Mouse (Mus musculus): ENCODE results near the gene Tgif1. TPM values are rescaled to one million over a fixed set of nuclear protein-coding genes. Genes with fewer than 3 reads are reported as not detected.
A peak's percentile ranks its signal among the peaks of the same experiment; 100 is the strongest.

Gene Tgif1
- 1 to 10 TPM; 3.8 to 4.4 TPM for total RNA-seq (2021)
- long read RNA-seq, experiment 1, partial matches to known transcripts = 0 of 1 reads
- long read RNA-seq, experiment 1, other reads (novel, unspliced or antisense) = 1 of 1 reads
- long read RNA-seq, experiment 2, partial matches to known transcripts = 0 of 5 reads
- long read RNA-seq, experiment 2, other reads (novel, unspliced or antisense) = 2 of 5 reads

DNA sequence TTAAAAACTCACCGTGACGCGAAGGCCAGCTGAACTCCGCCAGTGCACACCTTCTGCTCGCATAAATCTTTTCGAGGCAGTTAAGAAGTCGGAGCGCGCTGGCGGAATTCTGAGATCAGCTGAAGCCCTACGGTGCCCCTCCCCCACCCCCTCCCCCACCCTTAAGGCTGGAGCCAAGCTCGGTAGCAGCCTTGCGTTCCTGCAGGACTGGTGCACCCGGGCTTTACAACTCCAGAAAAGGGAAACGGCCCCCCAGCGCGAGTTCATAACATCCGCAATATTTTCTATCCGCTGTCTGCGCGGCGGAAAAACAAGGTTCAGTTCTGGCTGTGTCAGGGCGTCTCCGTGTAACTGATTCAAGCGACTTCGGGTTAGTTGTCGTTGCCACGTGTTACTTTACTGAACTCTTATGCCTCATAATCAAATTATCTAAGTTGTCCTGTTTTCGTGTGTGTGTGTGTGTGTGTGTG, at the start of gene Tgif1:
TSS of gene Tgif1 (minus strand) at position 111 of the 470 bp plus-strand sequence.
- peak; percentile 48 for DNase-seq

DNA sequence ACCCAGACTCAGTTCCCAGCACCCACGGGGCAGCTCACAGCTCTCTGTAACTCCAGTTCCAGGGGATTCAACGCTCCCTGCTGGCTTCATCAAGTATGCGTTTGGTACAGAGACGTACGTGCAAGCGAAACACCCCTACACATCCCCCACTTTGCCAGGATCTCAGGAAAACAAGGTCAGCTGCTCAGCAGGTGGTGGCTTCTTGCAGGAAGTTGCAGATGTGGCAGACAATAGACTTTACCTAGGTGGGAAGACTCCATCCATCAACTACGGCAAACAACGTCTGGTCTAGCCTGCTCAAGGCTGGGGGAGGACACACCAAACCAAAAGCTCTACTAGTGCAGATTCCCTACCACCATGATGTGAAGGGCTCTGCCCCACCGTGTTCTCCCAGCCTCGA, 47.3 kb upstream of the Tgif1 start:
- no peak for DNase-seq

DNA sequence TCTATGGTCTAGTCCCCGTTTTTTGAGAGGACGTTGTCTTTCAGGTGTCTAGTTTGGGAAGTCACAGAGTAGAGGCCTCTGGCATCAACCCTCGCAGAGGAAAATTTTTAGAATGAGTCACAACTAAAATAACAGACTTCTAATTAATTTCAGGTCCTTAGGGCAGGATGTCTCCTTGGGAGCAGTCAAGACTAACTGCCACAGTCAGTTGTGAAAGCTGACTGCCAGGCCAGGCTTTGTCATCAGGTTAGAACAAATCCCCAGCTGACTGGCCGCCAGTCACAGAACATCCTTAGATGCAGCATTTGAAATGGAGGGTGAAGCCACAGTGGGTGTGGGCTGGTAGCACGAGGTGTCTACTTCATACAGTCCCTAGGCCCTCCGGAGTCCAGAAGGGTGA, 46.3 kb upstream of the Tgif1 start:
- no peak for DNase-seq

DNA sequence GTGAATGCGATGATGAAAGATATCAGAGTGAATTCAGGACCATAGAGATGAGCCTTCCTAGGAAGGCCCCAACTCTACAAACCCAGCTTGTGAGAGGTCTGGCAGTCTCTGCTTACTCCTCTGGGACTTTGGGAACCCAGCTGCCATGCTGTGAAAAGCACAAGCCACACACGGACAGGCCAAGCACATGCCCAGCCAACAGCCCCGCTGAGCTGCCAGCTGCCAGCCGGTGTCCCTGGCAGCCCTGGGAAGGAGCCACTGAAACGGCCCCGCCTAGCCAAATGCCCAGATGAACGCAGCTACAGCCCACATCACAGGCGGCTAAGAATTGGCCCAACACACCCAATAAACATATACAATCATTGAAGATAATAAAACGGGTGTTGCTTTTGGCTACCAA, 41.5 kb upstream of the Tgif1 start:
- DNase-seq = peak; percentile 72

DNA sequence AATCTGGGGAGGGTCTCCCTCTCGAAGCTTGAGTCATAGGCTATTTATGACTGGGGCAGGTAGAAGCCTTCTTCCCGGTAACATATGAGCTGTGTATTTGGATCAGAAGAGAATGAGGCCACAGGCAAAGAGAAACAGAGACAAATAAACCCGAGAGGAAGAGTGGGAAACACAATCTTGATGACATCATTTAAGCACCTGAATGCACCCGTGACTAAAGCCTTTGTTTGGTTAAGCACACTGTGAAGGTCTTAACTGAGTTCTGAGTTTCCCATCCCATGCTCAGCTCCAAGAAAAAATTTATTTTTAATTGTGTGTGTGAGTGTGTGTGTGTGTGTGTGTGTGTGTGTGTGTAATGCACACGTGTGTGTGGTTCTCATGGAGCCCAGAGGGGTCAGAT, 39.8 kb upstream of the Tgif1 start:
- DNase-seq = no peak

DNA sequence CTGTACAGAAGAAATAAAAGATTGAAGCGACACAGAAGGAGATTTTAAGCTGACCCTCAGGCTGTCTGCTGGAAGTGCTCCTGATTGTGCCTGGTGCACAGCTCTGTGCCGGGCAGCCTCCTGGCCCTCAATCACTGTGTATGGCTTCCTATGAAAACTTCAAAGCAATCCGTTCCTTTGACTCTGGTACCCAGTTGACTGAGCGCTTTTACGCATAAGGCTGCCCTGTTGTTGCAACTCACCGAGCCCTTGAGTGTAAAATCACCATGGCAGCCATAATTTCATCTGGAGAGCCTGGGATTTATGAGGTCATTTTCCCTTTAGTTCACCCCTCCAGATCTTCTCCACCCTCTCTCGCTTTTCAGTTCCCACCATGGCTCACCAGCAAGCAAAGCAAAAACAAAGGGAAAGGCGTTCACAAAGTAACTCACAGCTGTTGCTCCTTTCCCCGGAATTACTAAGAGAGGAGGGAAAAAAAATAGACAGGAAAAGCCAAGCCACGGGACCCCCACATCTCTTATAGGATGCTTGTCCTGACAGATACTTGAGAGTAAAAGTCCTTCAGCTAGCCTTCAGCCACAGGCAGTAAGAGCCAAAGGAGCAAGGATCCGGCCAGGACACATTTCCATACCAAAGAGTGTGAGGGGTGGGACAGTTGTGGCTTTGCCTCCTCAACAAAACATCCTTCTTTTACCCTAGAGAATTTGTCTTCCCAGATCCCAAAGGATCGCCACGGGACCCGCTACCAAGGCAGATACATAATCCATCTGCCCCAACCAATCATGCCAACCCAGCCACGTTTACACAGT, 39.1 kb upstream of the Tgif1 start:
- DNase-seq = no peak

DNA sequence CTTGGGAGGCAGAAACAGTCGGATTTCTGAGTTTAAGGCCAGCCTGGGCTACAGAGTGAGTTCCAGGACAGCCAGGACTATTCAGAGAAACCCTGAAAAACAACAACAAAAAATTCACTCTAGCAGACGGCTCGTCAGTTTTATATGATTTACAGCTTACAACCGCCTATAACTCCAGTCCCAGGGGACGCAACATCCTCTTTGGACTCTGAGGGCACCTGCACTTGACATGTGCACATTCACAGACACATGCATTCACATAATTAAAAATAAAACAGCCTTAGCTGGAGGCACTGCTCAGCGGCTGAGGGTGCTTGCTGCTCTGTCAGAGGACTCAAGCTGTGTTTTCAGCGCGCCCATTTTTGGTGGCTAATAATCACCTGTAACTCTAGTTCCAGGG, 37.2 kb upstream of the Tgif1 start:
- no peak for DNase-seq

DNA sequence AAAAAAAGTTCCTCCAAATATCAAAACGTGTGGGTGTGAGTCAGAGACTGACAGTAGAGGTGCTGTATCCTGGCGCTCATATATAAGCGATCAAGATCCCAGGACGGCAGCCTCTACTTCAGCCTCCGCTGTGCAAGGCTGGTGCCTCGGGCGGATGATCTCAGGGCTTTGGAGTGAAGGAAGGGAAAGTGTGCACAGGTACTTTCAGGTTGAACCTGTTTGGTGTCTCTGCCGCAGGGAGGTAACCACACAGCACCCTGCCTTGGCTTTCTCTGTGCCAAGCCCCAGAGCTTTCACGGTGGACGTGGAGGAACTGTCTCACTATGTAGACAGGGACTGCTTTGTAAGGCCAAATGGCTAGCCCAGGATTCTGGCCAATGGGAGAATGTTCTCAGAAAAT, 35.3 kb upstream of the Tgif1 start:
- no peak for DNase-seq

DNA sequence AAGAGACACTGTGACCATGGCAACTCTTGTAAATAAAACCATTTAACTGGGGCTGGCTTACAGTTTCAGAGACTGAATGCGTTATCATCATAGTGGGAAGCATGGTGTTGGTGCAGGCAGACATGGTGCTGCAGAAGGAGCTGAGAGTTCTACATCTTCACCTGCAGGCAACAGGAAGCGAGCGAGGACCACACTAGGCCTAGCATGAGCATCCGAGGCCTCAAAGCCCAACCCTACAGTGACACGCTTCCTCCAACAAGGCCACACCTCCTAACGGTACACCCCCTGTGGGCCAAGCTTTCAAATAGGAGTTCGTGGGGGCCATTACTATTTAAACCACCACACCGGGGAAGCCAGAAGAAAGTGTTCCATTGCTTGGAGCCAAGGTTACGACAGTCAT, 34.5 kb upstream of the Tgif1 start:
- no peak for DNase-seq

DNA sequence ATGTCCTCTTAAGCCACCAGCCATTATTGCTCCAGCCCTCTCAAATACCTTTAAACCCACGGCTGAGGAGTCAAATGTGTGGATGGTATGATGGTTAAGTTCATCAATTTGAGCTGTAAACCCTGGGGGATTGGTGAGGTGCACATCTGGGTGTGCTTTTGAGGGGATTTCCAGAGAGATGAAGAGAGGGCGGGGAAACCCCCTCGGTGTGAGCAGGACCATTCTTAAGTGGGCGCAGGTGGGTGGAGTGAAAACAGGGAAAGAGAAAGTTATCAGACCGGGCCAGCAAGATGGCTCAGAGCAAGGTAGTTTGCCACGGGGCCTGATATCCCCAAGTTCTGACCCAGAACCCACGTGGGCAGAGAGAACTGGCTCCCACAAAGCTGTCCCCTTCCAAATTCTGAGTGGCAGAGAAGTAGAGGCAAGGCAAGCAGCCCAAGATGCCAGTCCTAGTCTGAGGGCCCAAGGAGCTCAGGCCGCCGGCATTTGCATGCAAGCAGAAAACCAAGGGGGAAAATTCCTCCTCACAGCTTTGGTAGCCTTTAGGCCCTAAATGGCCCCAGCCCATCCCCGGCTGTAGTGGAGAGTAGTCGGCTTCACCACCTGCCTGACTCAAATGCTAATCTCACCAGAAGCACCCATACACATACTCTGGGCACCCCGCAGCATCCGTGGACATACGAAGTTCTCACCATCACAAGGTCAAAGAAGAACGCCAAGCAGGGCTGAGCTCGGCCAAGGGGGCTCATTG, 33.5 kb upstream of the Tgif1 start:
- no peak for DNase-seq

DNA sequence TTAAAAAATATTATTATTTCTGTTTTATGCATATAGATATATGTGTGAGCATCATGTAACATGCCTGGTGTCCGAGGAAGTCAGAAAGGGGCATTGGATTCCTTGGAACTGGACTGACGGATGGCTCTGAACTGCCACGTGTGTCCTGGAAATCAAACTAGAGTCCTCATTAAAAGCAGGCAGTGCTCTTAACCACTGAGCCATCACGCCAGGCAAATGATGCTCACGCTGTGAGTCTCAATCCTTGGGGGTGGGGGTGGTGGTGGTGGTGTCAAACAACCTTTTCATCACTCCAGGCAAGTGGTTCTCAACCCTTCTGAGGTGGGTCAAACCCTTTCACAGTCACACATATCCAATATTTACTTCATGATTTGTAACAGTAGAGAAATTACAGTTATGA, 32.5 kb upstream of the Tgif1 start:
- no peak for DNase-seq

DNA sequence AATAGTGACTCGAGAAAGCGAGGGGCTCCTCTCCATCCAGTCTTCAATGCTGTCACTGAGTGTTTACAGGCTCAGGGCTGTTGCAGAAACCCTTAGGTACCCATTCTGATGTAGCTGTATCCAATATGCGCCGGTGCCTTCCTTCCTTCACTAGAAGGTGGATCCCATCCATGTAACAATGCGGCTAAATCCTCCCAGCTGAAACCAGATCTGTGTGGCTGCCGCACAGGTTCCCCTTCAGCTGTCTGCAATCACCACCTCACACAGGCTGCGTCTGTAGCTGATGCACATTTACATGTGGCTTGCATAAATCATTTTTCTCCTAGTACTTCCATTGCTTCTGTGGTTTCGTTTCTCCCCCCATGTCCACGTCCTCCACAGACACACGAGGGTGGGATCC, 28.6 kb upstream of the Tgif1 start:
- no peak for DNase-seq

DNA sequence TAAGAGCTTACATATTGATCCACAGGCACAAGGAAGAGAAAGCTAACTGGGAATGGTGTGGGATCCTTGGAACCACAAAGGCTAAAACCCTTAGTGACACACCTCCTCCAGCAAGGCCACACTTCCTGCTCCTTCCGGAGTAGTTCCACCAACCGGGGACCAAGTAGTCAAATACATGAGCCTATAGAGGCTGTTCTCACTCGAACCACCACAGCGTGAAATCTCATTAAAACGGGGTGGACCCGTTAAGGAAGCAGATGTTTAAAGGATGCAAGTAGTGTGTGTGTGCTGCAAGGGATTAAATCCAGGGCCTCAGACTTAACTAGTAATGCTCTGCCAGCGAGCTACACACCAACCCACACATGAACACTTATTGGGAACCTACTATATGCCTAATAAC, 27.8 kb upstream of the Tgif1 start:
- no peak for DNase-seq

DNA sequence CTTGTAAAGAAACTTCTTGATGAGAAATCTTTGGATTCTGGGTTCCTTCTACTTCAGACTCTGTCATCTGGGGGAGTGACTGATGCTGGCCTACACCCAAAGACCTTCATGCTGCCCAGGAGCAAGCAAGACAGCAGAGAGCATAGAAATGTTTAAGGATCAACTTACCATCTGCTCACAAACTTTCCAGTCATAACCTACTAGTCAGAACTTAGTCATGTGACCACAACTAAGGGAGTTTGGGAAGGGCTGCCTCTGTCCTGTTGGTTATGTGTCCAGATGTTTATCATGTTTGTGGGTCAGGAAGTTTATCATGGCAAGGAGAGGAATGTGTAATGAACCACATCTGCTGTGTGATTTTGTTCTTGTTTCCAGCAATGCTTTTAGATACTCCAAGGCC, 24.9 kb upstream of the Tgif1 start:
- no peak for DNase-seq

DNA sequence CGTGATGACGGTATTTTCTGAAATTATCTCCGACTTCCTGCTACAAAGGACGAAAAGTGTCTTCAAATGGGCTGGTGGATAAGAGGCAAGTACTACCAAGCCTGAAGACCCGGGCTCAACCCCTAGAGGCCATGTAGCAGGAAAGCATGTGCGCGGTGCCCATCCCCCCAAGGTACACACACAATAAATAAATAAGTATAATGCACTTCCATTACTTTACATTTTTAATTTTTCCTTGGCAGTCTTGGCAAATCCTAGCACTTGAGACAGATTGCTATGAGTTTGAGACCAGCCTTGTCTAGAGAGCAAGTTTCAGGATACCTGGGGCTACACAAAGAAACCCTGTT, 20.4 kb upstream of the Tgif1 start:
- DNase-seq = no peak

DNA sequence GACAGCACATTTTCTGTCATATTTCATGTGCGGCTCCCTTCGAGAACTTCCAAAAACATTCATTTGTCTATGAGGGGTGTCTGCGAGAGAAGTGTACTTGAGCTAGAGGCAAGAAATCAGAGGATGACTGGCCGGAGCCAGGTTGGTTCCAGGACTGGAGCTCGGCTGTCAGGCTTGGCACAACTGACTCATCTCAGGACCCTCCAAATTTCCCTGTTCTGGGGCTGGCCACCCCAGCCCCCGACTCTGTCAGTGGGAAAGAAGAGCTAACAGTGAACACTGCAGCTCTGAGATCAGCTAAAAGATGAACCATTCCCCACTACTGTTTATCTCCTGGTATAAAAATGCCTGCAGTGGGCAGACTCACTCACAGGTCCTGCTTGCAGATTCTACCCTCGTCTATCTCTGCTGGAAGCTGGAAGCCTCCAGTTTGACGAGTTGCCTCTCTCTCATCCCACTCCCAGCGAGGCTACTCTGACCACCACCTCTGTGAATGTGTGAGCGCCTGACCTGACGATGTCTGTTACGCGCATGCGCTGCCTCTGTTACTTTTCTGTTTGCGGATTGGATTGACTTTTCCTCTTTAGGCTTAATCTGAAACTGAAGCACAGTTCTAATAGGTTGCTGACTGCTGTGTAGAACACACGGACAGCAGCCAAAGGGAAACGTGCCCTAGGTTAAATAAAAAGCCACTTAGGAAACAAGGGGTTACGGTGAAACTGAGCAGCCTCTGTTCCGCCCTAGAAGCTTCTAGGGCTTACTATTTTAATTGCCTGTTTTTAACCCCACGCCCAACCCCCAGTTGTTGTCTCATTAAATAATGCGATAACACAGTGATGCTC, 19.8 kb upstream of the Tgif1 start:
- no peak for DNase-seq

DNA sequence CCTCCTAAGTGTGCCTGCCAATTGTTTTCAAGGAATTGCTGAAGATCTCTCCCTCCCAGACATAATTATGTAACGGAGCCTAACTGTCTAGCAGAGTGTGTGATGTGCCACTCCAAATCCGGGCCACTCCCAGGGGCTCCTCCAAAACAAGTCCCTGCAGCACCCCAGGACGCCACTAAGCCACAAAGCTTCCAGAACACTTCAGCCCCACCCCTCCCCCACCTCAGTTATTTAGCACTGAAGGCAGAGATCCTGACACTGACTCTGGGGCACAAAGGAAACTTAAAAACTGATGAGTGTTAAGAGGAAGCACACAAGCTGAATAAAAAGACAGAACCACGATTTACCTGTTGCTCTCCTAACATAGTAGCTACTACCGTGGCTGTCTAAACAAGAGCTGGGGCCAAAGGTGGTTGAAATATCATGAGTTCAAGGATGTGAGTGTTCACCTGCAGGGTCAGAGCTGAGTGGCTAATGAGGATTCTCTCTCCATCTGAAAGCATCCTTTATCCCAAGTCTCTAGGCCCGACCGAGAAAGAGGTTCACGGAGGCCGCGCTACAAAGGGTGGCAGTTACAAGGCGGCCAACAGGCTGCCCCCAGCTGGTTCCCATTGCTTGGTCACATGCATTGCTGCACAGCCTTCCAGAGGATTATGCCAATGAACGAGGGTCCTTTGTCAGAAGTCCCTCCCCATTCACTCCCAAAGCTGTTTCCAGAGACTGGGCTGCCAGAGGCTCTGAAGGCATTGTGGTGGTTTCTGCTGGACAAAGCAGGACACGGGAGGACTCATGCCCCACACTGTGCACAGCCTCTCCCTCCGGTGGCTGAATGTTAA, 19.0 kb upstream of the Tgif1 start:
- DNase-seq = no peak

DNA sequence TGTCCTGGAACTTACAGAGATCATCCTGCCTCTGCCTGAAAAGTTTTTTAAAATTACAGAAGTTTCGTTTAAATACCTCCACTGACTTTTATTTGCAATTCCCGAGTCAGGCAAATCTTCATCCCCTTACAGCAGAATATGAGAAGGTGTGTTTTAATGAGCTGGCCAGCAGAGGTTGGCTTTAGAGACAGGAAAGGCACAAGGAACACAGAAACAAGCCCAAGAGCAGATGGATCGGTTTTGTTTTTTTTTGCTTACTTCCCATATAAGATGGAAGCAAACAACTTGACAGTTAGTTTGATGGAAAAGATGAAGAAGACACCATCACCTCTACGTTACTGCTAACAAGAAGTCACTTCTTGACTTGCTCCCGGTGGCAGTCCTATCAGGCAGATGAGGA, 18.3 kb upstream of the Tgif1 start:
- no peak for DNase-seq

DNA sequence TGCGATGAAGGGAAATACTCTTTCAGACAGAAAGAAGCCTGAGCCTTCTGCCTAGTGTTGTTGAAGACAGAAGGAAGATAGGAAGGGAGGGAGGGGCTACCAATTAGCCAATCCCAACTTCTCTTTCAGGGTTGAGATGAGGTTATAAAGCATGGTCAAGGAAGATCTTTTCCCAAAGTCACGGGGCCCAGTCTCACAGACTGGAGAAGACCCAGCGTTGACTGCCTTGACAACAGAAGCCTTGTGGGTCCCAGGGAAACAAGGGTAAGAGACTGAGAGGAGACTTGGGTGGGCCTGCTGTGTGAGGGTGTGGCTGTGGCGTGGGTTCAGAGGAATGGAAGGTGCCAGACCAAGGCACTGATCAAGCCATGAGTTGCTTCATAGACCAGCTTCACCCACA, 17.2 kb upstream of the Tgif1 start:
- DNase-seq = no peak

DNA sequence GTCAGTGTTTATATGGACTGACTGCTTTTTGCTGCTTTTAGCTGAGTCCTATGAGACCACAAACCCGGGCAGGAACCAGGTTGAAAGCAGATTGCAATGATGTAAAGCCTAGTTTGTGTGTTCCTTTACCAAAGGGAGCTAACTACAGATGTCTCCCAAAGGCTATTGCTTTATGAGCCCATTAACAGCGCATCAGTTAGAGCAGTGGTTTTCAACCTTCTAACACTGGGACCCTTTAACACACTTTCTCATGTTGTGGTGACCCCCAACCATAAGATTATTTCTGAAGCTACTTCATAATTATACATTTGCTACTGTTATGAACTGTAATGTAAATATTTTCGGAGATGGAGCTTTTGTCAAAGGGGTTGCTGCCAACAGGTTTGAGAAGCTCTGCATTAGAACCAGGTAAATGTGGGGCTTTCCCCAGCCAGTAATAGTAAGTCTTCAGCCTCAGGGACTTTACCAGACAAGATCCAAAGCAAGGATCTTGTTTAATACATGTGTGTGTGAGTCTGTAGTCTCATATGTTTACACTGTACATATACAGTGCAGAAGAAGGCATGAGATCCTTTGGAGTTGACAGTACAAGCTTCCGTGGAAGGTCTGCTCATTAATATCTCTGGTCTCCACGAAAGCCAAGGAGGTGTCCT, 15.4 kb upstream of the Tgif1 start:
- no peak for DNase-seq

DNA sequence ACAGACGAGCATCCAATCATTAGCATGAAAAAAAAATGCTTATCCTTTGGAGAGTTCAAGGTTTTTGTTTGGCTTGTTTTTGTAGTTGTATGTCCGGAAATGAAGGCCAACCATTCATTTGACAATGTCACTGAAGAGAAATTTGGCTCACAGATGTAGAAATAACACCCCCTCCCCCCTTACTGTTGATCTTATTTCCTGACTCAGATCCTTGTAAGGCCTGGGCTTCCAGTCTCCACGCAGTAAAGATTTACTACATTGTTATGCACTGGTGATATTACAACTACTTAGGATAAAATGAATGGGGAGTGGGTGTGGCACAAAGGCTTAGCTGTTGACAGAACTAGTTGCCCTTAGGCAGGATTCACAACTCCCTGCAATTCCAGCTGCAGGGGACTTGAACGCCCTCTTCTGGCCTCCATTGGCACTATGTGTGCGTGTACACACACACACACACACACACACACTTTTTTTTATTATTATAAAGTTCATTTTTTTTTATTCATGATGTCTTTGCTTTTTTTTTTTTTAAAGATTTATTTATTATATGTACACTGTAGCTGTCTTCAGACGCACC, 13.3 kb upstream of the Tgif1 start:
- DNase-seq = no peak
